Comparison of ENCODE assay signal across 12 mouse cellular contexts in the genomic region with DNA sequence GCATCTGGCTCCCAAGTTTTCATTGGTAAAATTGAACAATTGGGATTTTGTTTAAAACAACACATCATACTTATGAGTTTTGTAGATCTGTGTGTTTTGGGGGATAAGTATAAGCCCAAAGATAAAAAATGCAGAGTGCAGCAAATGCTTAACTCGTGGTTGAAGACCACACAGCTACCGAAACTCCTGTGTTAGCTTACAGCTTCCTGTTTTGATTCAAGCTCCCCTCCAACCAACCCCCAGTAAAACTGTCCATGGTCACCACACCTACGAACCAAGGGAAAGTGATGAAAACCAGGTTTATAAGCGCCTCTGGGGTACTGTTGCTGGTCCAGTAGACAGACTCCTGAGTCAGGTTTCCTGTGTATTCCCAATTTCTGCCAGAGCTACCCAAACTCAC.
DNase-seq lines count a peak whose midpoint lies in the region; ATAC-seq lines count a peak whose summit lies in the region.
"Had no signal": no experiment of that assay in that cellular context is flagged by ENCODE, and none has a peak within 500 bp of the region (broad histone marks: within the 10 kb centered on the region; RNA-seq: fewer than 3 reads in every experiment).

No protein-coding gene starts in this region.

- ATAC-seq in hematopoietic stem cell, adult 5-6 weeks (replicated peaks in 1 of 2; ENCODE audit: insufficient read depth in 1 of 2, low FRiP score in 2 of 2, low TSS enrichment in 1 of 2, low read depth in 1 of 2, poor library complexity in 2 of 2, severe bottlenecking in 2 of 2) = peak; percentile 33 to 65; a peak in 2 of 4 replicates
- ATAC-seq in megakaryocyte, adult 5-6 weeks (ENCODE audit: poor library complexity, severe bottlenecking) = peak; percentile 51; the same call in 1 of the 2 replicates
- no peak for ATAC-seq in midbrain, embryonic 11.5 days (ENCODE audit: low FRiP score)

- H3K4me3 ChIP-seq in midbrain, embryonic 11.5 days (ENCODE audit: low read depth, low read length) = no peak overlapping the region
- H3K4me3 ChIP-seq: embryonic facial prominence, embryonic 13.5 days; heart, embryonic 13.5 days; hindbrain, embryonic 13.5 days had no signal

- no peak overlapping the region for H3K4me2 ChIP-seq in midbrain, embryonic 11.5 days
- H3K4me2 ChIP-seq: embryonic facial prominence, embryonic 13.5 days; heart, embryonic 13.5 days; hindbrain, embryonic 13.5 days had no signal

- no peak overlapping the region for H3K27ac ChIP-seq in midbrain, embryonic 11.5 days (ENCODE audit: low read depth, low read length)
- H3K27ac ChIP-seq: embryonic facial prominence, embryonic 13.5 days; heart, embryonic 13.5 days; hindbrain, embryonic 13.5 days; hindbrain, postnatal 0 days had no signal

- no peaks in the 10 kb centered on the region for H3K27me3 ChIP-seq in splenic B cell, adult 2 months (ENCODE audit: control insufficient read depth, insufficient read depth, low read length, poor library complexity, severe bottlenecking)
- H3K27me3 ChIP-seq in midbrain, embryonic 11.5 days (ENCODE audit: control insufficient read depth, insufficient read depth, low read length) = no peaks in the 10 kb centered on the region
- H3K27me3 ChIP-seq: embryonic facial prominence, embryonic 13.5 days; heart, embryonic 13.5 days; hindbrain, embryonic 13.5 days had no signal

- no peaks in the 10 kb centered on the region for H3K4me1 ChIP-seq in midbrain, embryonic 11.5 days (ENCODE audit: control insufficient read depth, insufficient read depth, low read length)
- H3K4me1 ChIP-seq: embryonic facial prominence, embryonic 13.5 days; hindbrain, embryonic 13.5 days had no signal

- no peak overlapping the region for H3K9ac ChIP-seq in midbrain, embryonic 11.5 days (ENCODE audit: low read length)
- H3K9ac ChIP-seq: embryonic facial prominence, embryonic 13.5 days; heart, embryonic 13.5 days; hindbrain, embryonic 13.5 days had no signal

- 84% methylated on average over 4 of the region's 4 CpGs for WGBS in midbrain, embryonic 11.5 days

- no peaks in the 10 kb centered on the region for H3K36me3 ChIP-seq in splenic B cell, adult 2 months (ENCODE audit: control insufficient read depth, insufficient read depth, low read length, poor library complexity, severe bottlenecking)
- no peaks in the 10 kb centered on the region for H3K36me3 ChIP-seq in midbrain, embryonic 11.5 days (ENCODE audit: control insufficient read depth, insufficient read depth, low read length)
- H3K36me3 ChIP-seq: hindbrain, embryonic 13.5 days had no signal

- DNase-seq in heart, adult 11 months = peak; percentile 43
- DNase-seq in heart, postnatal 4 days = no peak
- peak; percentile 18 for DNase-seq in splenic B cell, adult 2 months (ENCODE audit: low read depth, low spot score)
- no peak for DNase-seq in thymus, postnatal 36 days
- DNase-seq in midbrain, embryonic 11.5 days (ENCODE audit: low spot score, missing footprints) = no peak
- no peak for DNase-seq in MN1 (ENCODE audit: low spot score)

- no peaks in the 10 kb centered on the region; the same call in 1 of the 2 replicates for H3K9me3 ChIP-seq in midbrain, embryonic 11.5 days (ENCODE audit: control insufficient read depth, low read length)
- H3K9me3 ChIP-seq: embryonic facial prominence, embryonic 13.5 days; heart, embryonic 13.5 days; hindbrain, embryonic 13.5 days had no signal

Comparison
In these comparisons a context has a peak if more than half of its experiments do, and no peak if none do; other contexts are left out.
1. DNase-seq: peak in heart, adult 11 months (single experiment) and splenic B cell, adult 2 months (single experiment); none in heart, postnatal 4 days (single experiment), thymus, postnatal 36 days (0 of 2), midbrain, embryonic 11.5 days (single experiment) and MN1 (single experiment).